Mouse (Mus musculus) c-Kit-negative CD71-positive TER-119-positive erythroid progenitor cells, embryonic 14.5 days (primary cell): ENCODE data around the gene Adam8.

ENCODE experiments used
- DNase-seq: peaks from one replicate; pipeline ENCODE4 v3.0.0-alpha.2; 2013; ENCODE audit warnings: low read depth, low spot score

The Adam8 gene

GRCm38 (mm10) chr7:139979011-139979719 is 13.2 kb downstream of the Adam8 start:
- no peak for DNase-seq

- no peak for DNase-seq
Observed at GRCm38 (mm10) chr7:139978278-139978892, 14.0 kb downstream of the Adam8 start, which contains the start of gene 6430531B16Rik. 6430531B16Rik (minus strand) TSS chr7:139978755.

DNA sequence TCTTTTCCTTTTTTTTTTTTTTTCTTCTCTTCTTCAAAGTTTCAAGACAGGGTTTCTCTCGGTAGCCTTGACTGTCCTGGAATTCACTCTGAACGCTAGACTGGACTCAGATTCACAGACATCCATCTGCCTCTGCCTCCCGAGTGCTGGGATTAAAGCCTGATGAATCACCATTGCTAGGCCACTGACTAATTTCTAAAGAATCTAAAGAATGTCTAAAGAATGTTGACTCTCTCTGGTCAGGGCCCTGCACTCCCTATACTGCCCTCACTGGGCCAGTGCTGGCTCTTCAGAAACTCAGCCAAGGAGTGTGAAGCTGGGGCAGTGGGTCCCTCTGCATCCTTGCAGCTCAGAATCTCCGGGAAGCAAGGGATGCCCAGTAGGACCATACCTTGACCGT is 16.9 kb downstream of the Adam8 start:
- DNase-seq: no peak

- no peak for DNase-seq
Observed at GRCm38 (mm10) chr7:139974307-139974706, 18.1 kb downstream of the Adam8 start.

DNA sequence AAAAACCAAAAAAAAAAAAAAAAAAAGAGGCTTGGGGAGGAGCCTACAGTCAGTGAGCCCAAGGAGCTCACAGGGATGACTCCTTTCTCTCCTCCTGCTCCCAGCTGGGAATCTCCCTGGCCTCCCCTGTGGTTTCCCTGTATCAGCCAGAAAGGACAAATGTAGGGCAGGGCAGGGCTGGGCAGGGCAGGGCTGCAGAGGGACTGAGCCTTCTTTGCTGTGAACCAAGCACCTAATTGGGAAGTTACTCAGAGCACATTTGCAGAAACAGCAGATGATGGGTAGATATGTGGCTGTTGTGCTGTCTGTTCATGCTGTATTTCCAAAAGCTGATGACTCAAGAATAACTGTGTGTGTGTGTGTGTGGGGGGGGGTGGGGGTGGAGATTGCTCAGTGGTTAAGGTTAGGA is 19.4 kb downstream of the Adam8 start:
- no peak for DNase-seq

- DNase-seq: no peak
Observed at GRCm38 (mm10) chr7:139971436-139971835, 20.9 kb downstream of the Adam8 start.

DNA sequence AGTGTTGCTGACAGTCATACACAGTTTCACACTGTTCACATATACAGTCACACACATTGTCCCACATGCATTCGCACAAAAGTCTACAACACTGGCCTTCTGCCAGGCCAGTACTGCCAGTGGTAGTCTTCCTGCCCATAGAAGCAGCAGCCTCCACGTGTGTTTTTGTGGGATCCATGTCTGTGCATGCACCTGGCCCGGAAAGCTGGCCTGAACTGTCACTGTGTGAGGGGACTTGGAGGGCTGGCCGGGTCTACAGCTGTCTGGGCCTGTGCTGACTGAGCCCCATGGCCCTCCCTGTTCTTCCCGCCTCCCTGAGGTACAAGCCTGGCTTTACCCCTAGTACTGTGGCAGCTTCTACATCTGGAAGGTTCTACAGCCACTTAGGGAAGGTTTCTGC is 21.4 kb downstream of the Adam8 start:
- no peak for DNase-seq

- DNase-seq: no peak
Observed at GRCm38 (mm10) chr7:139970216-139970919, 22.0 kb downstream of the Adam8 start.

DNA sequence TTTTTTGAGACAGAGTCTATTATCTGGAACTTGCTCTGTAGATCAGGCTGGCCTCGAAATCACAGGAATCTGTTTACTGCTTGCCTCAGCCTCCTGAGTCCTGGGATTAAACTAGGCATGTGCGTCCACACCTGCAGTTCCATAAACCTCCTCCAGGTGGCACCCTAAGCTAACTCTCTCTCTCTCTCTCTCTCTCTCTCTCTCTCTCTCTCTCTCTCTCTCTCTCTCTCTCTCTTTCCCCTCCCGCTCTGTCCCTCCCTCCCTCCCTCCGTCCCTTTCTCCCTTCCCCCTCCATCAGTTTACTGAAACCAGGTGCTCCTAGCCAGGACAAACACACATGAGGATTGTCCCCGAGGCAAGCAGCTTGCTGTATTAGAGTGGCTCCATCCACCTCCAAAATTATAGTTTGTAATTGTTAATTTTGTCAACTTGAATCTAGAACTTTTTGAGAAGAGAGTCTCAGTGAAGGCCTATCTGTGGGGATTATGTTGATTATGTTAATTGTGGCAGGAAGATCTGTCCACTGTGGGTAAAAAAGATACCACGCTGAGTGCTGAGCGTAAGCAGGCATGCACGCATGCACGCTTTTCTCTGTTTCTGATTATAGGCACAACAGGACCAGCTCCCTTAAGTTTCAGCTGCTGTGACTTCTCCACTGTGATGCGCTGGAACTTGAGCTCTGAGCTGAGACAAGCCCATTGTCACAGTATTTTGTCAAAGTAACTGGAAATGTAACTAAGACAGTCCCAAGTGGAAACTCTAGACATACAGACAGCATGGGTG is 22.8 kb downstream of the Adam8 start:
- peak; percentile 47 for DNase-seq

- DNase-seq: no peak
Observed at GRCm38 (mm10) chr7:139968428-139968827, 23.9 kb downstream of the Adam8 start.

GRCm38 (mm10) chr7:139967175-139967574 is 25.2 kb downstream of the Adam8 start:
- DNase-seq: no peak

GRCm38 (mm10) chr7:139963814-139964213 is 28.5 kb downstream of the Adam8 start:
- DNase-seq: no peak

DNA sequence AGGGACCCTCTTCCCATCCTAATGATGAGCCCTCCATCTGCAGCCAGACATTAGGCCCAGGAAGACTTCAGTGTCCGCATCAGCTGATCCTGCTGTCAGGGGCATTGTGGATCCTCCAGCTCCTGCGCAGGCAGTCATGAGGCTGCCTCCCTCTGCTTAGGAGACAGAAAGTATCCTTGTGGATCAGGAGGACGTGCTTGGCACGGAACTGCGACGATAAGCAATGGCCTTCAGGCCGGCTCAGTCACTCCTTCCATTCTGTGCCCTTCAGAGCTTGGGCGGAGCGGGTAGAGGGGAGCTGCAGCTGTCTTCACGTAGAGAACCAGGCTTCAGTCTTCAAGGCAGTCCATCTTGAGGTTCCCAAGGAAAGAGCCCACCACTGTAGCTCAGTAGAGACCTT is 31.2 kb downstream of the Adam8 start:
- DNase-seq: no peak

GRCm38 (mm10) chr7:139957958-139958357 is 34.4 kb downstream of the Adam8 start:
- no peak for DNase-seq

DNA sequence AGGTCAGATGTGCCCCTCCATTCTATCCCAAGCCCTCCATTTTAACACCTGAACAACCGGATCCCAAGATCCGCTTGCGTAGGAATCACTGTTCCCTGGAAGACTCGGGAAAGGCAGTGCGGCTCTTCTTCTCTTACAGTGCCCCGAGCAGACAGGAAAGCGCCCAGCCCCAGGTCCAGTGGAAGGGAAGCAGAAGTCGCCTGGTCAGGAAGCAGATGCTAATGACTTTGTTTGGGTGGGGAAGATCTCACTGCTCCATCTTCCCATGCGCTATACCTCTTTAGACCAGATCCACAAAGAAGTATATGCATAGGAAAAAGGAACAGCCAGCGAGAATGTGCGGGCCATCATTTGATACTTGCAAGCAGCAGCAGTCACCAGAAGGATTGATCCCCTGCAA is 34.9 kb downstream of the Adam8 start:
- DNase-seq: no peak

DNA sequence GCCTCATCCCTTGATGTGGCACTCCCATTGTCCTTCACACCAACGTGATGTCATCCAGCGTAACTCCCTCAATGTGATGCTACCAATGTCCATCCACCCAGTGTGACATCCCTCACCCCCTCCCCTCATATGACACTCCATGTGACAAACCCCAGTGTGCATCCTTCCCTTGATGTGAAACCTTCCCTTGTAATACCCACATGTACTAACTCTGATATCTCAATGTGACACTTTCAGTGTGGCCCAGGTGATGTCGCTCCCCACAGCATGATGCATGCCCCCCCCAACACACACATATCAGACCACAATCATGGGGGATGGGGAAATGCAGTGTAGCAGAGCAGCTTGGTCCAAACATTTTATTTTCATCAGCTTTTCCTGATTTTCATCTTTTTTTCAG is 35.7 kb downstream of the Adam8 start:
- DNase-seq: no peak

GRCm38 (mm10) chr7:139955505-139955904 is 36.9 kb downstream of the Adam8 start:
- DNase-seq: no peak

DNA sequence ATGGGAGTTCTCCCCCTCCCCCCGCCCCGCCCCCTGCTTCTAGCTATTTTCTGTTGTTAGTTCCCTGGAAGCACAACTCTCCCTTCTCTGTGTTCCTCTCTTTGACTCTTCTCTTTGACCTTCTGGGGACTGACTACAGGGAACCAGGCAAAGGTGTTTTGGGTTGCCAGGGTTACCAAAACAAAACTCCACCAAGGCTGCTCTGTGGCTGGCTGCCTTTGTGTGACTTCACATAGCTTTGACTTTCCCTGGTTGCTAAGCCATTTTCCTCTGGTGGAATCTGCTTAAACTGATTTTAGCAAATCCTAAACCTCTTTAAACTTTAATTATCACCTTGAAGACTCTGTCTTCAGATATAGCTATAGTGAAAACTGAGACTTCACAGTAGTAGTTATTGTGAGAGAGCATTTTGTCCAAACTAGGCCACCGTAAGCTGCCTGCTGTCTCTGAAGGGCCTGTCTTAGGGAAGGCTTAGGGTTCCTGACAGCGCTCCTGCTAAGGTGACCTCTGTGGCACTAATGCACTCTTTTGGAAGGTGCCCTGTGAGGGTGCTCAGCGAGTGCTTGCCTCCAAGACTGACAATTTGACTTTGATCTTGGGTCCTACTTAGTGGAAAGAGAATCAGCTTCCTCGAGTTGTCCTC is 40.2 kb downstream of the Adam8 start:
- DNase-seq: no peak

DNA sequence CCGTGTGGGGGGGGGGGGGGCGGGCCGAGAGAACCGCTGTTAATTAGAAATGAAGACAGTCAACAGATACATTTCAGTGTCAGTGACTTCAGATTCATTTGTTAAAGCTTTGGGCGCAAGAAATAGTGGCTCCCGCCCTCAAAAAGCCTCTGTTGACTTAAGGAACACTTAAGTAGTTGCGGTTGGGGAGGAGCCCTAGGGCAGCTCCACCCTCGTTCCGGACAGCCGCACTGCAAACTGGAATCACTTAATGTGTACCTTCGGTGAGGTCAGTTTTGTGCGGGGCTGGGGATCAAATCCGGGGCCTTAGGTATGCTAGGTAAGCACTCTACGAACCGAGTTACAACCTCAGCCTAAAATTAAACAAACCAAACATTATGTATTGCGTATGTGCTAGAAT is 41.3 kb downstream of the Adam8 start:
- no peak for DNase-seq

DNA sequence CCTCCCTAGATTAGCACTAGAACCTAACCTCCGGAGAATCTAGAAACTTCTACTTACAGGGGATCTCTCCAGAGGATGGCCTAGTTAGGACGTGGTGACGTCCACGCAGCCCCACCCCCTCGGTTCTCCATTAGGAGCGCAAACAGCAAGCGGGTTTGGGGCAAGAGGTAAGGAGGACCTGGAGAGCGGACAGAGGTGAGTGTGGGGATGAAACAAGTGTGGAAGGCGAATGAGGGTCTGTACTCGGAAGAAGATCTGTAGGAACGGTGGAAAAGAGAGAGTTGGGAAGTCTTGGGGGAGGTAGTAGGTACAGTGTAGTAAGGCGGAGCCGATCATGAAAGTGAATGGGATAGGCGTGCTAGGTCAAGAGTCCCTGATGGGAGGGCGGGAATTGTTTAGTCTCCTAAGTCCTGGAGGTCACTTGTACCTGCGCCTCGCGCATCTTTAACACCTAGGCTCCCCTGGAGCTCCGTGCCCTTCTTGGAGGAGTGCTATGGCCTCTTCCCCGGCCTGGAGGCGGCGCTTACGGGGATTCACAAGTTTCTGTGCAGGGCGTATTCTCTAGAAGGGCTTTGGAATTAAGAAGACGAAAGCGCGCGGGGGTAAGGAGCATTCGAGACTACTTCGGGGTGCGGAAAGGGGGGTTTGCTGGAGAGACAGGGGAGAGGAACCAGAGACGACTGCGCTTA is 41.9 kb downstream of the Adam8 start:
- no peak for DNase-seq

DNA sequence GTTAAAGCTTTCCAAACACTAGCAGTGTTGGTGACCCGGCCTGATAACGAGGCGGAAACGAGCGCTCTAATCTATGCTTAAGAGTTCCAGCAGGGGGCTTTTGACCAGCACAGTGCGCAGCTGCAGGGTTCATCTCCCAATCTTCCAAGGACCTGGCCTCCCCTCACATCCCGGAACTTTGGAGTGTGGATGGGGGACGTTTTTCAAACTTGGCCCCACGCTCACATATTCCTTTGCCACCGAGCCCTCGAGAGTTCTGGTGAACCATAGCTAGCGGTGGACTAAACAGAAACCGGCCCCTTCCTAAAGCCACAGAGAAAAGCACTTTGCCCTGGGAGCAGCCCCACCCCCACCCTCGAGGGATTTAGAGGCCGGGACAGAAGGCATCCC is 42.5 kb downstream of the Adam8 start:
- DNase-seq: no peak
